Mouse (Mus musculus): ENCODE results near the gene Madcam1. TPM values are rescaled to one million over a fixed set of nuclear protein-coding genes. Genes with fewer than 3 reads are reported as not detected.

Gene Madcam1
- polyA plus RNA-seq, 1 experiment, result not detected

DNA sequence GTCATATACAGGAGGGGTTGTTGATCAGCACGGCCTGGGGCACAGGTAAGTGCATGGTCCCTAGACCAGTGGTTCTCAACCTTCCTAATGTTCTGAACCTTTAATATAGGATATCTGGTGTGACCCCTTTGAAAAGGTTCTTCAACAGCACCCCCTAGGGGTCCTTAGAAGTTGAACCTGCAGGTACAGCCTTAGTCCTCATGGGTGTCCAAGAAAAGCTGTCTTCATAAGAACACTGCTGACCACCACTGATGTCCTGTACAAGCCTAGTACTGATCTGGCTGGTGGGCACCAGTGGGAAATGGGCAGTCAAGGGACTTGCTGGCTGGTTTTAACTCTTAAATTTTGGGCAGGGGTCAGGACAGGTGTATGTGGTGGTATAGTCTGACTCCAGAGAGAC lies 47.7 kb downstream of the Madcam1 start:
- WGBS, result 85% methylated on average over 1 of the region's 1 CpGs
- Histone ChIP-seq H3K4me3 (ENCODE audit: insufficient read depth, low read depth, low read length) (no peak overlapping the region), H3K27ac (ENCODE audit: insufficient read depth, low read depth, low read length) (no peak overlapping the region), H3K4me1 (ENCODE audit: control insufficient read depth, insufficient read depth, low read length) (peaks cover 31% of the 10 kb centered on the region)
- no peak for TF ChIP-seq CTCF (IDR thresholded peaks at IDR 0.05; ENCODE audit: insufficient read depth, low read depth, low read length)
- TF ChIP-seq POLR2A (IDR thresholded peaks at IDR 0.05; ENCODE audit: insufficient read depth, low read depth, low read length), result no peak

DNA sequence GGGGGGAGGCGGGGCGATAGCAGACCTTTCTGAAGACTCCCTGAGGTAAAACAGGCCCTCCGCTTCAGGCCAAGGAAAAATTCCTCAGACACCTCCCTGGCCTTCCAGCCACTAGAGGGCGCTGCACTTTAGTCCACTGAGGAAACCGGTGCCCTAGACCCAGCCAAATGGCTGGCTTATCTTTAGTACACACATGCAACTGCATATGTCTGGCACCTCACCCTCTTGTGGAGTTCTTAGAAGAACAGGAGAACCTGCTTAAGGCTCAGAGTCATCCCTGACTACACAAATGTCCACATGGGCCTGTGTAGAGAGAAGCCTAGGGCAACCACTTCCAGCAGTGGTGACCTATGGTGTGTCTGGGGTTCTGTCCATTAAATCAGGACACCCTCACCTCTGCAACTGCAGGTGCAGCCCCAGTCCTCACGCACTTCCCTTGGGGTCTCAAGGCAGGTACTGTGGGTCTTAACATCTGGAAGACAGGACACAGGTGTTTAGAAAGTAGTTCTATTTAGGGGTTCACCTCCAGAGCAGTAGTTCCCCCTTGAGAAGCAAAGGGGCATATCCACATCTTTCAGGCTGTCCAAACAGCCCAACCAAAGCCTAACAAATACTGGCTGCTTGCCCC lies 48.3 kb downstream of the Madcam1 start:
- 11% methylated on average over 4 of the region's 6 CpGs for WGBS
- Histone ChIP-seq H3K27ac (ENCODE audit: insufficient read depth, low read depth, low read length) (no peak overlapping the region), H3K4me1 (ENCODE audit: control insufficient read depth, insufficient read depth, low read length) (peaks cover 25% of the 10 kb centered on the region), H3K4me3 (ENCODE audit: insufficient read depth, low read depth, low read length) (no peak overlapping the region)
- TF ChIP-seq CTCF (IDR thresholded peaks at IDR 0.05; ENCODE audit: insufficient read depth, low read depth, low read length) (peak; percentile 39; the same call in 1 of the 2 replicates), POLR2A (IDR thresholded peaks at IDR 0.05; ENCODE audit: insufficient read depth, low read depth, low read length) (no peak)

DNA sequence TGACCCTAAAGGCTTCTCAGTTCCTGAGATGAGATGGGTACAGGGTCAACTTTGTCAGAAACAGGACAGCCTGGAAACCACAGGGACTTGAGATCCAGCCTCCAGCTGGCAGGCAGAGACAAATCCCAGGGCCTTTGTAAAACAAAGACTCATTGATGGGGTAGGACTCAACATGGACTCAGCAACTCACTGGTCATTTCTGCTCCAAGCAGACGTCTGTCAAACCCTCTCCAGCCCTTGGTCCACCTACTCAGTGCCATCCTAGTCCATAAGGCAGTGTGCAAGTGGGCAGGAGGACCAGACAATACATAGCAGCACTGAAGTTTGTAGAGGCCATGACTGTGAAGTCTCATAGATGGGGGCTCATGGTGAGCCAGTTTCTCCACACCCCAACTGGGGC lies 48.8 kb downstream of the Madcam1 start:
- peak overlapping the region; percentile 15; the same call in 1 of the 2 replicates for H3K27ac ChIP-seq (ENCODE audit: insufficient read depth, low read depth, low read length)
- H3K4me1 ChIP-seq (ENCODE audit: control insufficient read depth, insufficient read depth, low read length), result peaks cover 28% of the 10 kb centered on the region
- H3K4me3 ChIP-seq (ENCODE audit: insufficient read depth, low read depth, low read length), result no peak overlapping the region
- 24% methylated on average over 1 of the region's 1 CpGs for WGBS
- TF ChIP-seq CTCF (IDR thresholded peaks at IDR 0.05; ENCODE audit: insufficient read depth, low read depth, low read length) (no peak), POLR2A (IDR thresholded peaks at IDR 0.05; ENCODE audit: insufficient read depth, low read depth, low read length) (no peak)

DNA sequence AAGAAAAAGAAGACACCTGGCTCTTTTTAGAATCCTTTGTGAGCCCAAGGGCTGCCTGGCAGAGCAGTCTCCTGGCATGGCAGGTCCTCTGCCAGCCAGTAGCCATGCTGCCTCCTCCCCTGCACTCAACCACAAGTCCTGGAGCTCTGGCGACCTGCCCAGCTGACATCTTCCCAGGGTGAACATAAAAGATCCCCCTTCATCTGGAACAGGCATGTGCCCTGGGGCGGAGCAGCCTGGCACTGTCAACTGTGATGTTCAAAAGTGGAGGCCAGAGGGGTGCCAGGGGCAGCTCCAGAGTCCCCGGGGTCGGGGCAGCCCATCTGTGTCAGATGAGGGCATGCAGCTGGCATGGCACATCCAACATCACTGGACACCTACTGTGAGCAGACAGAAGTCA lies 50.6 kb downstream of the Madcam1 start:
- peaks cover 30% of the 10 kb centered on the region for H3K4me1 ChIP-seq (ENCODE audit: control insufficient read depth, insufficient read depth, low read length)
- no peak for TF ChIP-seq POLR2A (IDR thresholded peaks at IDR 0.05; ENCODE audit: insufficient read depth, low read depth, low read length)
- no peak for TF ChIP-seq CTCF (IDR thresholded peaks at IDR 0.05; ENCODE audit: insufficient read depth, low read depth, low read length)
- H3K27ac ChIP-seq (ENCODE audit: insufficient read depth, low read depth, low read length), result no peak overlapping the region
- WGBS, result 30% methylated on average over 4 of the region's 4 CpGs
- no peak overlapping the region for H3K4me3 ChIP-seq (ENCODE audit: insufficient read depth, low read depth, low read length)

DNA sequence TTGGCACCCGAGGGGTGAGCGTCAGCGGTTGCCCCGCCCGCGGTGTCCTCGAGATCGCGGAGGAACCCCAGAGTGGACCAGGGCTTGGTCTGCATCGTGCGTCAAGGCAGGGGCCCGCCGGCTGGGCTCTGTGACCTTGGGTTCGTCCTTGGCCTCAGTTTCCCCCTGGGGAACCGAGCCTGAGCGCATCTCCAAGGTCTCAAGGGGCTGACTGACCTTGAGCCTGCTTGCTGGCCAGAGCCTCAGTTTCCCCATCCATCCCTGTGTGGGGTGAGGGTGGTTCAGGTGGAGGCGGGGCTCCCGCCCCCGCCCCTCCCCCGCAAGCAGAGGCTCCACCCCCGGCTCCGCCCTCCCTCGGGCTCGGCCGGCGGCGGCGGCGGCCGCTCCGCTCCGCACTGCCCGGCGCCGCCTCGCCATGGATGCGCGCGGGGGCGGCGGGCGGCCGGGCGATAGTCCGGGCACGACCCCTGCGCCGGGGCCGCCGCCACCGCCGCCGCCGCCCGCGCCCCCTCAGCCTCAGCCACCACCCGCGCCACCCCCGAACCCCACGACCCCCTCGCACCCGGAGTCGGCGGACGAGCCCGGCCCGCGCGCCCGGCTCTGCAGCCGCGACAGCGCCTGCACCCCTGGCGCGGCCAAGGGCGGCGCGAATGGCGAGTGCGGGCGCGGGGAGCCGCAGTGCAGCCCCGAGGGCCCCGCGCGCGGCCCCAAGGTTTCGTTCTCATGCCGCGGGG lies 52.1 kb downstream of the Madcam1 start, which contains the start of gene Hcn2:
Hcn2 (plus strand) TSS at position 381 of the 734 bp plus-strand sequence.
- peaks cover 42% of the 10 kb centered on the region for H3K4me1 ChIP-seq (ENCODE audit: control insufficient read depth, insufficient read depth, low read length)
- TF ChIP-seq POLR2A (IDR thresholded peaks at IDR 0.05; ENCODE audit: insufficient read depth, low read depth, low read length) (0 out of 2 replicates have a peak, but pooled peaks have one; percentile 15), CTCF (IDR thresholded peaks at IDR 0.05; ENCODE audit: insufficient read depth, low read depth, low read length) (no peak)
- peak within 1 kb of the TSS; percentile 94 for H3K27ac ChIP-seq (ENCODE audit: insufficient read depth, low read depth, low read length)
- WGBS, result 3% methylated on average over 80 of the region's 91 CpGs
- H3K4me3 ChIP-seq (ENCODE audit: insufficient read depth, low read depth, low read length), result peak within 1 kb of the TSS; percentile 84

DNA sequence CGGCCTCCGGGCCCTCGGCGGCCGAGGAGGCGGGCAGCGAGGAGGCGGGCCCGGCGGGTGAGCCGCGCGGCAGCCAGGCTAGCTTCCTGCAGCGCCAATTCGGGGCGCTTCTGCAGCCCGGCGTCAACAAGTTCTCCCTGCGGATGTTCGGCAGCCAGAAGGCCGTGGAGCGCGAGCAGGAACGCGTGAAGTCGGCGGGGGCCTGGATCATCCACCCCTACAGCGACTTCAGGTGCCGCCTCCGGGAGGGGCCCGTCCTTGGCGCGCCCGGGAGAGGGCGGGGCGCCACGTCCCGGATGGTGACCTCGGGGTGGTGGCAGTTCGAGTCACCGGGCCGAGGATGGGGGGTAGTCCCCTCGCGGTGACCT lies 52.6 kb downstream of the Madcam1 start:
- Histone ChIP-seq H3K27ac (ENCODE audit: insufficient read depth, low read depth, low read length) (peak overlapping the region; percentile 31), H3K4me3 (ENCODE audit: insufficient read depth, low read depth, low read length) (peak overlapping the region; percentile 84), H3K4me1 (ENCODE audit: control insufficient read depth, insufficient read depth, low read length) (peaks cover 46% of the 10 kb centered on the region)
- peak; percentile 17; the same call in 1 of the 2 replicates for TF ChIP-seq POLR2A (IDR thresholded peaks at IDR 0.05; ENCODE audit: insufficient read depth, low read depth, low read length)
- no peak for TF ChIP-seq CTCF (IDR thresholded peaks at IDR 0.05; ENCODE audit: insufficient read depth, low read depth, low read length)
- under 1% methylated on average over 44 of the region's 44 CpGs for WGBS

DNA sequence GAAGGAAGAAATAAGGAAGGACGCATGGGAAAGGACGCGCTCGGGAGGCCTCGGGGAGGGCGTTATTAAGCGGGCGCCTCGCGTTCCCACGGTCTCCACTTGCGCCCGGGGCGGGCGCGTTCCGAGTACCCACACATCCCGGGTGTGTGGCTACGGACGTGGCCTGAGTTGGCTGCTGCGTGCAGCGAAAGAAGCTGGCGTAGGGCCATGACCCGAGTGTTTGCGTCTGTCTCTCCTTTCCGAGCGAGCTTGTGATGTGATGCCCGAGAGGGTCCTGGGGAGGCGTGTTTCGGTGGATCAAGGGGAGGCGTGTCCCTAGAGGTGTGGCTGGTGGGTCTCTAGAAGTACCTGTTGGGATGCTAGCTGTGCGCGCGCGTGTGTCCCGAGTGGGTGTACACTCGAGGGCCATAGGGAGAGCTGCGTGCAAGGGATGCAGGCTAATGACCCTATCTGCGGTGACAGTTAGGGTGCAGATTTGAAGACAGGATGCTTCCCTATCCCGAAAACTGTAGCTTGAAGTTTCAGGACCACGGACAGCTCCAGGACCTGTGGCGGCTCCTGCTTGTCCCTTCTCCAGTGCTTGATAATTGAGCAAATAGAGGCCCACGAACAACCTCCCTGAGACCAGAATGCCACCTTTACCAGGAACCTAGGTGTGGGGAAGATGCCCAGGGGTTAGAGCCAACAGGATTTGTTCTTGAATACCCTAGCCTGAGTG lies 53.4 kb downstream of the Madcam1 start:
- WGBS, result 3% methylated on average over 43 of the region's 43 CpGs

More for the DNA sequence above, 53.4 kb downstream of the Madcam1 start:
- Histone ChIP-seq H3K4me3 (ENCODE audit: insufficient read depth, low read depth, low read length) (peak overlapping the region; percentile 84), H3K4me1 (ENCODE audit: control insufficient read depth, insufficient read depth, low read length) (peaks cover 52% of the 10 kb centered on the region), H3K27ac (ENCODE audit: insufficient read depth, low read depth, low read length) (peak overlapping the region; percentile 31)
- no peak for TF ChIP-seq CTCF (IDR thresholded peaks at IDR 0.05; ENCODE audit: insufficient read depth, low read depth, low read length)
- no peak for TF ChIP-seq POLR2A (IDR thresholded peaks at IDR 0.05; ENCODE audit: insufficient read depth, low read depth, low read length)

Other genes starting within 250 kb of the Madcam1 start
- gene Vmn2r83, start 195.8 kb upstream of the Madcam1 start, polyA plus RNA-seq (2012; ENCODE audit: insufficient read depth, insufficient read length, low replicate concordance, missing spikeins), result not detected in 2 replicates
- gene Plpp2, start 130.8 kb upstream of the Madcam1 start, polyA plus RNA-seq (2012; ENCODE audit: insufficient read depth, insufficient read length, low replicate concordance, missing spikeins), result not detected in 2 replicates
- not detected in 2 replicates for gene Mier2, start 109.4 kb upstream of the Madcam1 start, polyA plus RNA-seq (2012; ENCODE audit: insufficient read depth, insufficient read length, low replicate concordance, missing spikeins)
- gene Theg, start 77.2 kb upstream of the Madcam1 start, polyA plus RNA-seq (2012; ENCODE audit: insufficient read depth, insufficient read length, low replicate concordance, missing spikeins), result not detected in 2 replicates
- not detected in 2 replicates for gene C2cd4c, start 50.5 kb upstream of the Madcam1 start, polyA plus RNA-seq (2012; ENCODE audit: insufficient read depth, insufficient read length, low replicate concordance, missing spikeins)
- not detected in 2 replicates for gene Shc2, start 26.6 kb upstream of the Madcam1 start, polyA plus RNA-seq (2012; ENCODE audit: insufficient read depth, insufficient read length, low replicate concordance, missing spikeins)
- gene Odf3l2, start 18.8 kb upstream of the Madcam1 start, polyA plus RNA-seq (2012; ENCODE audit: insufficient read depth, insufficient read length, low replicate concordance, missing spikeins), result not detected in 2 replicates
- not detected in 2 replicates for gene Tpgs1, start 4.8 kb downstream of the Madcam1 start, polyA plus RNA-seq (2012; ENCODE audit: insufficient read depth, insufficient read length, low replicate concordance, missing spikeins)
- gene Cdc34, start 17.6 kb downstream of the Madcam1 start, polyA plus RNA-seq (2012; ENCODE audit: insufficient read depth, insufficient read length, low replicate concordance, missing spikeins), result not detected in 2 replicates
- not detected in 2 replicates for gene Gzmm, start 24.5 kb downstream of the Madcam1 start, polyA plus RNA-seq (2012; ENCODE audit: insufficient read depth, insufficient read length, low replicate concordance, missing spikeins)
- not detected in 2 replicates for gene Bsg, start 39.9 kb downstream of the Madcam1 start, polyA plus RNA-seq (2012; ENCODE audit: insufficient read depth, insufficient read length, low replicate concordance, missing spikeins)
- gene Hcn2, start 52.1 kb downstream of the Madcam1 start, polyA plus RNA-seq (2012; ENCODE audit: insufficient read depth, insufficient read length, low replicate concordance, missing spikeins), result not detected in 2 replicates
- gene Polrmt, start 82.0 kb downstream of the Madcam1 start, polyA plus RNA-seq (2012; ENCODE audit: insufficient read depth, insufficient read length, low replicate concordance, missing spikeins), result not detected in 2 replicates
- not detected in 2 replicates for gene Fgf22, start 90.5 kb downstream of the Madcam1 start, polyA plus RNA-seq (2012; ENCODE audit: insufficient read depth, insufficient read length, low replicate concordance, missing spikeins)
- not detected in 2 replicates for gene Rnf126, start 102.4 kb downstream of the Madcam1 start, polyA plus RNA-seq (2012; ENCODE audit: insufficient read depth, insufficient read length, low replicate concordance, missing spikeins)
- gene Fstl3, start 112.7 kb downstream of the Madcam1 start, polyA plus RNA-seq (2012; ENCODE audit: insufficient read depth, insufficient read length, low replicate concordance, missing spikeins), result not detected in 2 replicates
- gene Prss57, start 126.4 kb downstream of the Madcam1 start, polyA plus RNA-seq (2012; ENCODE audit: insufficient read depth, insufficient read length, low replicate concordance, missing spikeins), result not detected in 2 replicates
- not detected in 2 replicates for gene Palm, start 129.0 kb downstream of the Madcam1 start, polyA plus RNA-seq (2012; ENCODE audit: insufficient read depth, insufficient read length, low replicate concordance, missing spikeins)
- not detected in 2 replicates for gene Misp, start 156.4 kb downstream of the Madcam1 start, polyA plus RNA-seq (2012; ENCODE audit: insufficient read depth, insufficient read length, low replicate concordance, missing spikeins)
- 555 TPM in 1 of 2 replicates, not detected in the other for gene Ptbp1, start 189.9 kb downstream of the Madcam1 start, polyA plus RNA-seq (2012; ENCODE audit: insufficient read depth, insufficient read length, low replicate concordance, missing spikeins)
- not detected in 2 replicates for gene Prtn3, start 209.9 kb downstream of the Madcam1 start, polyA plus RNA-seq (2012; ENCODE audit: insufficient read depth, insufficient read length, low replicate concordance, missing spikeins)
- not detected in 2 replicates for gene Plppr3, start 210.1 kb downstream of the Madcam1 start, polyA plus RNA-seq (2012; ENCODE audit: insufficient read depth, insufficient read length, low replicate concordance, missing spikeins)
- not detected in 2 replicates for gene Elane, start 221.7 kb downstream of the Madcam1 start, polyA plus RNA-seq (2012; ENCODE audit: insufficient read depth, insufficient read length, low replicate concordance, missing spikeins)
- gene Cfd, start 226.3 kb downstream of the Madcam1 start, polyA plus RNA-seq (2012; ENCODE audit: insufficient read depth, insufficient read length, low replicate concordance, missing spikeins), result not detected in 2 replicates
- gene Med16, start 244.4 kb downstream of the Madcam1 start, polyA plus RNA-seq (2012; ENCODE audit: insufficient read depth, insufficient read length, low replicate concordance, missing spikeins), result not detected in 2 replicates
- gene Gm26602, start 246.3 kb downstream of the Madcam1 start, polyA plus RNA-seq (2012; ENCODE audit: insufficient read depth, insufficient read length, low replicate concordance, missing spikeins), result not detected in 2 replicates

Data from olfactory bulb, adult 2 months (tissue).